Mouse (Mus musculus) left cerebral cortex, postnatal 25 days (tissue): ENCODE measurements at regions not wholly inside any gene's neighbourhood (a gene's known extent, or its start where the extent isn't known, plus 50 kb on each side); places are given as distances from the start of the nearest gene placed in this dataset.

ENCODE experiments used
- DNase-seq, 2 experiments: peaks; one replicate each; pipeline ENCODE4 v3.0.0; 2022; ENCODE audit warnings: low spot score in 2 of 2, mixed read lengths in 1 of 2
- intact Hi-C: fragments of 180-260 bp; cut with DNase I; formaldehyde crosslinking; loops from one replicate; pipeline ENCODE4 v1.15.1; 2025

DNA sequence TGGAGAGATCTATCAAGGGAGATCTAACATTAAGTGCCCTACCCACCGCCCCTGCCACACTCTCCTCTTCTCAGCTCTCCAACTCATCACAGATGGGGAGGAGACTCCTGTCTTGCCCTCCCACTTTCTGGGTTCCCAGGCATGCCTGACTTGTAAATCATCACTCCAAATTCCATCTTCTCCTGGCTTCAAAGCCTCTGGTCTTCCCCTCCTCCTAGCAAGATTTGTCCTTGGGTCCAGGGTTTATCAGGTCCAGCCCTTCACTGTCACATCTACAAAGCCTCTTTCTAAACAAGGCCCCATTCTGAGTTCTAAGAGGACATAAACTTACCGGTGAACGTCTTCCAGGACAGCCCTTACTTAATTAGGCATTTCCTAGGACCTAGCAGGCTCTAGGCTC lies 73.3 kb upstream of the Col5a1 start:
- intact Hi-C loops: no loop called here
- DNase-seq: no peak

DNA sequence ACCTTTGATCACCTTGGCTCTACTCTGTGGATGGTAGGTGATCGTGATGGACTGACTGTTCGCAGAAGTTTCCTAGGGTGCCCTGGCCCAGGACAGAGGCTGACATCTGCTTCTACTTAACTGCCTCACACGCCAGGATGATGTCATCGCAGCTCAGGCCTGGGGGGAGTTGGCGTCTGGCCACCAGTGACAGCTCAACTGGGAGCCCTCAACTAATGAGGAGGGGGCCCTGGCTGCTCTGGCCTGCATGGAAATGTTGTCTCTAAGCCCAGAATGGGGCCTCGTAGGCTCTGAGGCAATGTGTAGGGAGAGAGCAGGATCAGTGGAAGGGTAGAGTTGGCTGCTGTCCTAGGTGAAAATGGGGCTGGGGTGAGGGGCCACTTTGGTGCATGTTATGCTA lies 72.9 kb upstream of the Col5a1 start:
- DNase-seq: no peak
- intact Hi-C loops: no loop called here

DNA sequence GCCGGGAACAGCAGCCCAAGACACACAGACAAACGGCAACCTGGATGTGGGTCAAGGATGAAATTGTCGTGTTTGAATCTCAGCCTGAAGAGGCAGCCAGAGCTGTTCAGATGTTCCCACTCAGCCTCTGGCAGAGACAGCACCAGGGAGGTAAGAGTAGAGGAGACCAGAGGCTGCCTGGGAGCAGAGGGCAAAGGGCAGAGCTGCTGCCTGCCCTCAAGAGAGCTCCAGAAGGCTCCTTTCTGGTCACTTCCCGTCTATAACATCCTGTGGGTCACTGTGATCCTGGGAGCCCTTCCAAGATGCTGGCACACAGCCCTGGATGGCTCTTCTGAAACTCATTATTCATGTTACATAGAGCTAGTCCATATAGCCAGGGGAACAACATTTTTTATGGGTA lies 67.6 kb upstream of the Col5a1 start:
- intact Hi-C loops: no loop called here
- no peak for DNase-seq

DNA sequence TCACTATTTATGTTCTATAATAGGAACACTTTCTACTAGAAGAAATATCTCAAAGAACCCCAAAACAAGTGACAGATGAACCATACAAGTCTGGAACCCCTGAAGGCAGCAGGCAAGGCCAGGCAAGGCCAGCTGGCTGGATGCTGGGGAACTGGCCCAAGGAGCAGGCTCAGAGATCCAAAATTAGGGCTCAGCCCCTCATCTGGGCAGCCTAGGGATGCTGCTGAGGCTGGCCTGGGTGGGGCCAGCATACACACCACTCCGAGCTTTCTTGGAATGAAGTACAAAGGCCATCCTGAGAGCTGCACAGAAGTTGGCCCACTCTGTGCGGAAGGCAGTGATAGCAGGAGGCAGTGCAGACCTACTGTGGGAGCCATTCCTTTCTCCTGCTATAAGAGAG lies 59.4 kb upstream of the Col5a1 start:
- no peak for DNase-seq
- intact Hi-C loops: no loop called here

DNA sequence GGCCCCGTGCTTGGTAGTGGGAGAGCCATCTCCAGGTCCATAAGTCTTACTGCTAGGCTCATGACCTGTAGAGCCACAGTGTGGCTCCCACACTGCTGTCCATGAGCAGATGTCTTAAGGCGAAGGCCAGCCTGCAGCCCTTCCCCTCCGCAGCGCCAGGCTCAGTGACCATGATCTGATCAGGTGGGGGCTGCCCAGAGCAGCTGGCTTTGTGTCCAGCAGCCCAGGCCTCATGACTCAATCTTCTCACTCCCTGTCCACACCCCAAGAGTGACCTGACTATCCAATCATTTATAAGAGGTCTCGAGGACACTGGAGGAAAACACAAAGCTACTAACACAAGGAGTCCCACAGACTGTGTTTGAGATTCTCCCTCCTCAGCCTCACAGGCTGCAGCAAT lies 58.6 kb upstream of the Col5a1 start:
- intact Hi-C loops: no loop called here

DNA sequence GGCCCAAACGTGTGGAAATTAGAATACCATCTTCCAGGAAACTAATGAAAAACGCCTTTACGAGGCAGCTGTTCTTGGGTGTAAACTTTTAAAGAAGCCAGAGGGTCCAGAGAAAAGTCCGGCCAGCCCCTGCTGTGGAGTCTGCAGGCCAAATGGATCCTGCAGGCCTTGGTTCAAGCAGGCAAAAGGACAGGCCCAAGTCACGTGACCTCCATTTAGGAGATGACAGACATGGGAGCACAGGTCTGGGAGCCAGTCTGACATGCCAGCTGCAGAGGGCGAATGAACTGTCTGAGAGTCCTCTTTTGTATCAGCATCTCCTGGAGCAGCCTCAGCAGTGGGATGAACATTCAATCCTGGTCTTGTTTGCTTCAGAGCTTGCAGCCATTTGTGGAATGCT lies 58.0 kb upstream of the Col5a1 start:
- intact Hi-C loops: no loop called here
- DNase-seq: no peak

More for the DNA sequence above, 58.6 kb upstream of the Col5a1 start:
- no peak for DNase-seq

DNA sequence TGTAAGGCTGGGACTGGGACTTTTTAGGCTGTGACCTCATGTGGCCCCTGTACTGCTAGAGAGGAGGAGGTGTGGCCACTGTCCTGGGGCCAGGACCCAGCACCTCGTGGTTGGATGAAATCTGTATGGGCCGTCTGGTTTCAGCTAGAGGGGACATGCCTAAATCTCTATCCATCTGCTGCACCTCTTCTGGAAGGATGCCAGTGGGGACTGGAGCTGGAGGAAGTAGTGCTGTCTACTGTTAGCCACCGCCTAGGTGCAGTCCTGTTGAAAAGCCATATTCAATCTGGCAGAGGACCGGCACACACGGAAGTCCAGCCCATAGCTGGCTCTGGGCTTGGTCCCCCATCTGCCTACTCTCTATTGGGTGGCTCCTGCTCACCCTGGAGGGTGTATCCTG lies 56.7 kb upstream of the Col5a1 start:
- intact Hi-C loops: no loop called here
- DNase-seq: no peak

DNA sequence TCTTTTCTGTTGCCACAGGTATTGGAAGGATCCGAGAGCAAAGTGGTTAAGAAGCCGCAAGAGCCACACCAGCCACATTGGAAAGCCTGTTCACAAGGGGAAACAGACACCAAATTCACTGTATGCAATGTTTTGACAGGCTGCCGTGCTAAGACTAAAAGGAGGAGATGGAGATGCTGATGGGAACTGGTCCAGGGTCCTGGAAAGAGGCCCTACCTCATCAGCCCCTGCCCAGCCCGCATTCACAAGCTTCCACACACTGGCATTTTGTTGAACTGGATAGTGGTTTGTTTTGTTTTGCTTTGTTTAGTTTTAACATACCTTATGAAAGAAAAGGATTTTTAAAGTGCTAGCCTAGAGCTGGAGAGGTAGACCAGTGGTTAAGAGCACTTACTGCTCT lies 51.3 kb upstream of the Col5a1 start:
- intact Hi-C loops: no loop called here
- no peak for DNase-seq

DNA sequence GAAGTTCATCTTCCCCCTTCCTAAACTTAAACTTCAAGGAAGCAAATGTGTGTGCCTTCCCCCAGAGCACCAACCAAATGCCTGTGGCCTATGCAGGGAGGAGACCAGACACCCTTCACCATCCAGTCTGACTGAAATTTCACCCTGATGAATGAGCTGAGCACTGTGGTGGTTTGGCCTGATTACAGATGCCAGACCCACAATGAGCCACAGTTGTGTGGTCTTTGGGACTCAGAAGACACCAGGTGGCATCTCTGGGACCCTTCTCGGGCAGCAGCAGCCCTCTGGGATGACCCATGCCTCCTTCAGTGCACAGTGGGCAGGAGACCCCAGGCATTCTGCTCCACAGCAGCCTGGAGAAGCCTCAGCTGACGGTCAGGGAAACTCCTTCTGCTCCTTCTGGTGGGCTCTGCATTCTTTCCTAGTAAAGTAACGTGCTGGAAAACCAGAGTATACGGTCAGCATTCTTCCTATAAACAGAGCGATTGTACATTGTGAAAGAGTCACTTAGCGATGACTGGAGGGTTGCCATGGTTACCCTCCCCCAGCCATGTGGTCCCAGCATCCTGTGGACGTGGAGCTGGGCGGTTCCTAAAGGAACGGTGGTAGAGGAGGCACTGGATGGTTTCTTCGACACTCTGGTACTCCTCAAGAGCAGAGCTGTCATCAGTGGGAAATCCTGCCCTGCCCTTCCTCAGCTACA lies 50.3 kb upstream of the Col5a1 start:
- intact Hi-C loops: no loop called here
- peak; percentile 49 to 82 for DNase-seq
